Mouse (Mus musculus): ENCODE data around the gene Acox1.

DNA sequence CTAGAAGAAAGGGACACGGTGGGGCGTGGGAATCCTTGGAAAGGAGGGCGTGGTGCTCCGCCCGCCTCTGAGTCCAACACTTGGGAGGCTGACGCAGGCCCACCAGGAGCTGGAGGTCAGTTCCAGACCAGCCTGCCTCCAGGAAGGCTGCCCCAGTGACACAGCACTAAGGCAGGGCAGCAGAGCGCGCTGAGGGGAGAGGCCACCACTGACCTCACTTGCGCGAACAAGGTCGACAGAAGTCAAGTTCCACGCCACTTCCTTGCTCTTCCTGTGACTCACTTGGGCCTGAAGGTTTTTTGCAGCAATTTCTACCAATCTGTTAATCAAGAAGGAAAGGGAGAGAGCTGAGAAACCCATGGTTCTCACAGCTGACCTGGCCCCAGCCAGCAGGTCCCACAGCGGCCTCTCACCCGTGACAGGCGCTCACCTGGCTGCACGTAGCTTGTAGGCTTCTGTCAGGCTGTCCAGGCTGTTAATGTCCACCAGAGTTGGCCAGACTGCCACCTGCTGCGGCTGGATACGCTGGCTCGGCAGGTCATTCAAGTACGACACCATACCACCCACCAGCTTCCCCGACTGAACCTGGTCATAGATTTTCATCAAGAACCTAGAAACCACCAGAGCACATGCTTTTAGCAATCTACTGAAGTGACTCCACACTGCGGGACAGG, 23.9 kb downstream of the Acox1 start:
- TF ChIP-seq SMC3 (IDR thresholded peaks at IDR 0.05; ENCODE audit: low read depth, low read length) (no peak), JUND (conservative IDR thresholded peaks at IDR 0.05; ENCODE audit: low read depth, low read length) (no peak), POLR2A (IDR thresholded peaks at IDR 0.05; ENCODE audit: low read depth, low read length) (no peak), ZMIZ1 (IDR thresholded peaks at IDR 0.05; ENCODE audit: low read depth, low read length) (no peak), E2F4 (IDR thresholded peaks at IDR 0.05; ENCODE audit: insufficient replicate concordance, low read depth, low read length) (no peak)
